Mouse (Mus musculus) heart, adult 9 months (tissue): Measurements from ENCODE around the gene Spns3.
A peak's percentile ranks its signal among the peaks of the same experiment; 100 is the strongest.

Experiments
- DNase-seq, 2 experiments: peaks; one replicate each; pipeline ENCODE4 v3.0.0; 2022; ENCODE audit warnings: low spot score in 2 of 2

Spns3 gene

DNA sequence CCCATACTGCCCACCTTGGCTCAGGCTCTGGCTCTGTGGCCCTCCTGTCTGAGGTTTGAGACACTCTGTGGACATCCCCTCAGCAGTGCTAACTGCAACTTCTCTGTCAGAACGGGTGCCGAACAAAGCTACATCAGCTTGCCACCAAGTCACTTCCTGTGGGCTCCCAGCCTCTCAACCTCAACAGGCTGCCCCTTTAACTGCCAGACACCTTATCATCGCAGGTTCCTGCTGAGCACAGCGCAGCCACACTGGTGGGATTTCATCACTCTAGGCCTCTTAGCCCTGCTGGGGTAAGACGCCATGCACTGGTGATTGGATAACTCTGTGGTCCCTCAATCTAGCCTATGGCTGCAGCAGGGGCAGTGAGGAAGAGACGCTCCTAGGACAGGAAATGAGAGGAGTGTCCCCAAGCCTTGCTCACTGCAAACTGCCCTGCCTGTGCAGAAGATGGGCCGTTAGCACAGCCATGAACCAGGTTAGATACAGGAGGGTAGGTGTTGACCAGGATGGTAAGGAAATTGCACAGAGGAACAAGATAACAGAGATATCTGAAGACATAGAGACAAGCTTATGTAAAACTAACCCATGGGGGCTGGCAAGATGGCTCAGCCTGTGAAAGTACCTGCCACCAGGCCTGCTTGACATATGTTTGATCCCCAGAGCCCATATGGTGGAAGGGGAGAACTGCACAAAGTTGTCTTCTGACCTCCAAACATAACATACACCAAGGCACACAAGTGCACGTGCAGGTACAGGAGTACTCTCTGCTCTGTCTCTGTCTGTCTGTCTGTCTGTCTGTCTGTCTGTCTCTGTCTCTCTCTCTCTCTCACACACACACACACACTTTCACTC is at the start of gene Spns3:
TSS of gene Spns3 (minus strand) at position 373 of the 855 bp plus-strand sequence.
- no peak for DNase-seq

DNA sequence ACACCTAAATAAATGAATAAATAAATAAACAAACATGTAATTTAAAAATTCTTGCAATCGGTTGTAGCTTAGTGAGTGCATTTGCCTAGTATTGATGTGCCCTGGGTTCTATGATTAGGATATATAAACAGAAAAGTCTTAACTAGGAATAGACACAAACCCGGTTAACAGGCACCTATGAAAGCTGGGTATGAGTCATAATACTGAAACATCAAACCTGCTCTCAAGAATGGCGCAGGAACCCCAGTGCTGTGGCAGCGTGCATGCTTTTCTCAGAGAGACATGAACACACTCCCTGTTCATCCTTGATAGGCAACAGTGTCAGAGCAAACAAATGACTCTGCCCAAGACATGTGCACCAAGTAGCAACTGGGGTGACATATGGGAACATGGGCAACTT is 47.5 kb upstream of the Spns3 start:
- DNase-seq, result no peak

DNA sequence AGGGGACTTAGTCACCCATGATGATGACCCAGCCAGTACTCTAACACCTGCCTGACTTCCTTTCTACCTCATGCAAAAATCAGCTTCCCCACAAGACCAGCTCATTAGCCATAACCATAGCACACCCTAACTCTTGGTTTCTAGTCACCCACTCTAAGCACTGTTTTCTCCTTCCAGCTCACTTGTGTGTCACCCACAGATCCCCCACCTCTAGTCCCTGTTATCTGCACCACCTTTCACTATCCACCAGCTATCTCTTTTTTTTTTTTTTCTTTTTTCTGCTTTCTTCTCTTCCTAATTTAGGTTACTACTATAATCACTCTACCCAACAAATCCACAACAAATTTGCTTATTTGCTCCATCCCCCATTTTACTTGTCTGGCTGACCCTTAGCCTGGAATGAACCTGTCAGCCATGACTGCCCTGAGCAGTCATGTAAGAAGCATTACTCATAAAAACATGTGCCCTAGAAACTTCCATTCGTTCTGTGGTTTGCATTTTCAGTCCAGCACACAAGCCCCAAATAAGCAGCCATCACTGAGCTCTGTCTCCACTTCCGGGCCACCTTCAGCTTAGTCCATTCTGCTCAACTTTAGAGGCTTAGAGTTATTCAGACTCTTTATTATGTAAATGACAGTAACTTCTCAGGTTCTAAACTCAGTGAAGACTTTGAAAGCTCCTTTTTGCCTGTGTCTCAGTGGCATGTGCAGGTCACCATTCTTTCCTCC is 44.9 kb upstream of the Spns3 start:
- no peak for DNase-seq

DNA sequence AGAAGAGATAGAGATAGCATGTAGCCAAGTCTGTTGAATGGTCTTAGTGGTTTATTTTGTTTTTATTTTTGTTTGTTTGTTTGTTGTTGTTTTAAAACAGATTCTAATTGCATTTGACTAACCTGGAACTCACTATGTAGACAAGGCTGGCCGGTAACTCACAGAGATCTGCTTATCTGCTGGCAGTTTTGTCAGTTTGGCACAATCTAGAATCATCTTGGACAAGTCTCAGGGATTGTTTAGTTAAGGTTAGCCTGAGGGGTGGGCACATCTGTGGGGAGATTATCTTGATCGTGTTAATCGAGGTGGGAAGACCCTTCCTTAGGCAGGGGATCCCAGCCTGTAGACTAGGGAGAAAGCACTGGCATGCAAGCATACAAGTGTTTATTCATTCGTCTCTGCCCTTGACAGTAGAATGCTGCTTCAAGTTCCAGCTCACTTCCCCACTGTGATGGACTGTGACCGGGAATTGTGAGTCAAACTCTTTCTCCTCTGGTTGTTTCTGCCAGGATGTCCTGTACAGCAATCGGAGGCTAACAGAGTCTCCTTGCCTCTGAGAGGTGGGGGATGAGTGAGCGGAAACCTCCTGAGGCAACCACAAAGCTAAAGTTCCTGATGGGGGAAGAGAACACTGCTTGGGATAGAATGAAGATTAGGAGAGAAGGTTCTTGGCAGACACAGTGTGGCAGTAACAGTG is 37.4 kb upstream of the Spns3 start:
- DNase-seq, result no peak

DNA sequence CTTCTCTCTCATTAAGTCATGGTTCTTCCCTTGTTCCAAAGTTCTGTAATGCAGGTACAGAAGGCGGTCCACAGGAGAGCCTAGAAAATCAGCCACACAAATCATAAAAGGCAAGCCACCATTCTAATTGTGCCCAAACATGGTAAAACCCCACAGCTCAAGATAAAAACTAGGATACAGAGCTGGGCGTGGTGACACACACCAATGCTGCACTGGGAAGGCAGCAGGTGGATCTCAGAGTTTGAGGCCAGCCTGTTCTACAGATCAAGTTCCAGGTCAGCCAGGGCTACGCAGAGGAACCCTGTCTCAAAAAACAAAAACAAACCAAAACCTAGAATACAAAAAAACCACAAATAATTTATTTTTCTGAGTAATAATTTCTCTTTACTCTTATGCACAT is 36.3 kb upstream of the Spns3 start:
- DNase-seq, result no peak

DNA sequence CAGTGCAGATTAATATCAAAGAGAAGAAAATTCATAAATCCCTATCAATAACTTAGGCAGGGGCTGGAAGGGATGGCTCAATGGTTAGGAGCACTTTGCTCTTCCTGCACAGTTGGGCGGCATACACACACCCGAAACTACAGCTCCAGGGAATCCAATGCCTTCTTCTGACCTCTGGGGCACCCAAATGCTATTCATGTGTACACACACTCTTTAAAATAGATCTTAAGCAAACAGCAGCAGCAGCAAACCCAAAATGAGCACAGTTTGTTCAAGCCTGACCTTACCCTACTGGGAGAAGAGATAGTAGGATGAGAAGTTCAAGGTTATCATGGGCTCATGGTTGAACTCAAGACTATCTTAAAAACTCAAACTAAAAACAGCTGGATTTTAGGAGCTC is 32.8 kb upstream of the Spns3 start:
- no peak for DNase-seq

DNA sequence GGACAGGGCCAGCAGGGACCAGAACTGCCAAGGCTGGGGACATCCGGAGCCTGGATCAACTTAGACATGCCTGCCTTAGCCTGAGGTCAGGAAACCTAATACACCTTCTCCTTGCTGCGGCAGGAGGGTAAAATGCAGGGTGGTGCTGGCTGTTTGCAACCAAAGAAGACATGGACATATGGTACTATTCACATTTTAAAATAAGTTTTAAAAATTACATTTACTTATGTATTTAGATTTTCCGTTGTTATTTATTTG is 32.1 kb upstream of the Spns3 start:
- DNase-seq, result no peak

DNA sequence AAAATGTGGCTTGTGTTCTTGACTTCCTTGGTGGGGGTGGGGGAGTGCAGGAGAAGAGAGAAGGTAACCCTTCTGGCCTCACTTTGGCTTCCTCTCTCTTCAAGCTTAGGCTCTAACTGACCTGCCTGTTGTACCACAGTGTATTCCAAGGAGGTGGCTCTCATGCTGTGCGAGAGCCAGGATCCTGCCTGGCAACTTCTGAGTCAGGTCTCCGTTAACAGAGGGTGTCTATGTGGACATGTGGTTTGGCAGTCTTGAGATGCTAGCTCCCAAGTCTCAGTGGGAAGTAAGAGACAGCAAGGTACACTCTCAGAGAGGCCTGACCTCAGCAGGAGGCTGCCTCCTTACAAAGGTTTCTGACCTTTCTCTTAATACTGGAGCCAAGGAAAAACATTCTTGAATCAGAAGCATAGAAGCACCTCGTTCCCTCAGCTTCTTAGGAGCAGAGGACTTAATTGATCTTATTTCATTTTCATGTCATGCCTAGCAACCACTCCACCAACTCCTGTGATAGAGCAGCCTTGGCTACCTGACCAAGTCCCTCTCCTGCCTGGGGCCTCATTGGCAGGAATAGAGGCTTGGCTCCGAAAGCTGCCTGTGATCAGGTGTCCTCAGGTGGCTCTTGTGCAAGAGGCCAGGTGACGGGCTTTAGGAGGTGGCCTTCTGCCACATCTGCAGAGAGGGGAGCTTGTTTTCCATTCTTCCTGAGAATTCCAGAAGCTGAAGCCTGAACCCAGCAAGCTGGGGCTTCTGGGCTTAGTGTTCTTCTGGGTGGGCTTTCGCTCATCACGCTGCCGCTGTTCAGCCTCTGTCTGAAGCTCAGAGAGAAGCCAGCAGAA is 31.5 kb upstream of the Spns3 start:
- no peak for DNase-seq

DNA sequence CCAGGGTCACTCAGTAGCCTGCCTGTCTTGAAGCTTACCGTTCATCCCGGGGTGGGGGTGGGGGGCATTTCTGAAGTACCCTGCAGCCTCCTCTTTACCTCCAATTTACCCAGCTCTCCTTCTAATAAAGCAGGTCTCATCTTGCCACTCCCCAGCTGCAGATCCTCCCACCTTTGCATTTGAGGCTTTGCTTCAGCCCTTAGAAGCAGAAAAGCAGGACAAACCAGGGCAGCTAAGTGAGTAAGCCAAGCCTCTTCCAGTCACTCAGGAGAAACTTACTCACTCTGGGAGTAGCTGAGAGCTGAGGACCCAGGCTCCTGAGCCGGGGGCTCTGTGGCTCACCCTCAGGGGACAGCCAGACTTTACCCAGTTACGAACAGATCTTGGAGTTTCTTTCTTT is 28.2 kb upstream of the Spns3 start:
- DNase-seq, result no peak

DNA sequence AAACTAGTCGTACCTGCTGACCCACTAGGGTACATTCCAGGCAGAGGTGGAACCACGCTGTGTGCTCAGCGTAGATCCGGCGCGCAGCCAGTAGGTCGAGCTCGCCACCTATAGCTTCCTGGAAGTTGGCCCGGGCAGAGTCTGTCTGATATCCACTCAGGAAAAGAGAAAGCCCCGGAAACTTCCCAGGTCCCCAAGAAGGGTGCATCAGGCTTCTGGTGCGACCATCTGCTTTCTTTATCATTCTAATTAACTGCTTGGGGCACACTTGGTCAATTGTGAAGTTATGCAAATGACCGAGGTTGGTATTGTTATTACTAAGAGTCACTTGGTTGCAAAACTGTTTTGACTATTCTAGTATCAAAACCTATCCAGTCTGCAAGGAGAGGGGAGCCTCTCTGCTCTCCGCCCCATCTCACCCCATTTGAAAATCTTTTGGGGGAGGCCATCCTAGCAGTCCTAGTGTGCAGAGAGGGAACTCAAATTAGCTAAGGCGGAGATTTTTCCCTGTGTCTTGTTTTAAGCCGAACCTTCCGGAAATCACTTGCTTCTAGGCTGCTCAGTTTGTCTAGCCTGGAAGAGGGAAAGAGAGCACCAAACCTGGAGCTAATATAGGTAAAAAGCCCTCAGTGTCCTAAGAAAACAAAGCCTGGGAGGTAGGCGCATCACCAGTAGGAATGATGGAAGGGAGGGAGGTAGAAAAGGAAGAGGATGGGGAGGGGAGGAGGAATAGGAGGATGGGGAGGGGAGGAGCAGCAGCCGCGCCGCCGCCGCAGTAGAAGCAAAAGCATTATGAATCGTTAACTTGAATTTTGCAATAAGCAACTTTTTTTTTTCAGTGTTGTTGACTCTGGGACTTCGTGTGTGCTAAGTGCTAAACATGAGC is 26.4 kb upstream of the Spns3 start:
- DNase-seq, result no peak

DNA sequence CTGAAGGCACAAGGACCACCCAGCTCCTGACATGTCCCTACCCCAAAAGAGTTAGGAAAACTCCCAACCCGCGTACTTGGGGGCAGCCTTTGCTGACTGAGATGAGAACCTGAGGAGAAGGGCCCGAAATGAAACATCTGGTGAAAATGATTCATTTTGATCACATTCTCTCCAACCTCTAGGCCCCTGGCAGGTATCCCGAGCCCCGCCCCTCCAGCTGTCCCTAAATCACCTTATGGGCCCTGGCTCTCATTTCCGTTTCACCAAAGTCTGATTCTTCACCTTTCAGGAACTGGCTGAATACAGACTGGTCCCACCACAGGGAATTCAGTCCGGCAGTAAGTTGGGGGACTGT is 25.8 kb upstream of the Spns3 start:
- no peak for DNase-seq

DNA sequence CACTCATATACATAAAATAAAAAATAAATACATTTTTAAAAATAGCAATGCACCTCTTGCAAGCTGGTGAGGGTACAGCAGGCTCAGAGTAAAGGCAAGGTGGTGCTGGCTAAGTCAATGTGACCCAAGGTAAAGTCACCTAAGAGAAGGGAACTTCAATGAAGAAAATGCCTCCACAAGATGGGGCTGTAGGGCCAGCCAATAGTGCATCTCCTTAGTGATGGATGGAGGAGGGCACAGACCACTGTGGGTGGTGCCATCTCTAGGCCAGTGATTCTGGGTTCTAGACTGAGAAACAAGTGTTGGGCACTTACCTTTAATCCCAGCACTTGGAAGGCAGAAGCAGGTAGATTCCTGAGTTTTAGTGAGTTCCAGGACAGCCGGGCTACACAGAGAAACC is 23.5 kb upstream of the Spns3 start:
- DNase-seq, result no peak

DNA sequence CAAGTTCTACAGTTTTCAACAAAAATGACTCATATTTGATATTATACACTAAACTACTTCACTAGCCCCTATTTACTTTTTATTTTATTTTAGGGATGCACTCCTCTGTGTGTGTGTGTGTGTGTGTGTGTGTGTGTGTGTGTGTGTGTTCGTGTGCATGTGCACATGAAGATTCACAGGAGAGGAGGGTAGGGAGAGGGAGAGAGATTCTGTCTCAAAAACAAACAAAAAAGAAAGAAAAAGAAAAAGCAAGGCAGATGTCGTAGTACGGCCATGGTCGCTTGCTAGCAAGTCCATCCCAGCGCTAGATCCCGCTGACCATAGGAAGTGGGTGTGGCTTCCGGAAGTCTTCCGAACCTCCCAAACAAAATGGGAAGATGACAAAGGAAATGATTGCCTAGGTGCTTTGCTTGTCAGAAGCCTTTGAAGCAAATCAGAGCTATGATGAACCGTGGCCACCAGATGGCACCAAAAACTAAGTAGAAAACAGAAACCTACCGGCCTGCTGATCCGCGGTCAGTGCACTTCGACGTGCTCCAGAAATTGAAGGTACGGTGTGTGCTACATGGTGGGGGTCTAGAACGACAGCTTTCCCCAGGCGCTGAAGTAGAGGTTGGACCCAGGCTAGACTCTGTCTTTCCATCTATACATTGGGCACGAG is 20.1 kb upstream of the Spns3 start:
- peak; percentile 73 to 79 for DNase-seq

DNA sequence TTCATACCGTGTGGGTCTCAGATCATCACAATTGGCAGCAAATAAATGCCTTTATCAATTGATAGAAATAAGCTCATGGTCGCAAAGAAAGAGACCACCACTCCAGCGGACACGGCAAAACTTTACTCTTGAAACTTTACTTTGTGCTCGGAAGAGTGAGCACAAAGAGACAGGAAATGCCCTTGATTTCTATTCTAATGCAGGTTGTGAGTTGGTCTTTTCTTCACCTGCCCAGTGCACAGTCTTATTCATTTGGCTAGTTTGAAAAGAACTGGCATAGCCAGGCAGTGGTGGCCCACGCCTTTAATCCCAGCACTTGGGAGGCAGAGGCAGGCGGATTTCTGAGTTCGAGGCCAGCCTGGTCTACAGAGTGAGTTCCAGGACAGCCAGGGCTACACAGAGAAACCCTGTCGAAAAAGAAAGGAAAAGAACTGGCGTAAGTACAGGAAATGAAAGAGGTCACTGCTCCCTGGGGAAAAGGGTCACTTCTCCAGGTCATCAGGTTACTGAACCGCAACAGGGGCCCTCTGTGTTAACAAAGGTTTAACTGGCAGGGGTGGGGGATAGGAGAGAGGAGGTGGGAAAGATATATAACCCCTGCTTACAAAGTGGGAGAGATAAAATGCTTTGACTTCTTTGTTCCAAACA is 19.5 kb upstream of the Spns3 start:
- DNase-seq, result no peak

DNA sequence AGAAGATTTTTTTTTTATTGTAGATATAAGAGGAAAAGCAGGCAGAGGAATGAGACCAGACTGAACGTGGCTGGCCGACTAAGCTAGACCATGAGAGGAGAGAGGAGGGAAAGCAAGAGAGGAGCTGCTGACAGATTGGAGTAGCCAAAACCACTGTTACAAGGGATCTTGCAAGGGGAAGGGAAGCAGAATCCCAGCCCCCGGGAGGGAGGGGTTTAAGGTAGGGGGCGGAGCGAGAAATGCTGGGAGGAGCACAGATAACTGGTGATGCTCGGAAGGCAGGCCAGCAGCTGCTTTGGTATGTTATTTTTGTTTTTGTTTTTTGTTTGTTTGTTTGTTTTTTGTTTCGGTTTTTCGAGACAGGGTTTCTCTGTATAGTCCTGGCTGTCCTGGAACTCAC is 18.7 kb upstream of the Spns3 start:
- no peak for DNase-seq

DNA sequence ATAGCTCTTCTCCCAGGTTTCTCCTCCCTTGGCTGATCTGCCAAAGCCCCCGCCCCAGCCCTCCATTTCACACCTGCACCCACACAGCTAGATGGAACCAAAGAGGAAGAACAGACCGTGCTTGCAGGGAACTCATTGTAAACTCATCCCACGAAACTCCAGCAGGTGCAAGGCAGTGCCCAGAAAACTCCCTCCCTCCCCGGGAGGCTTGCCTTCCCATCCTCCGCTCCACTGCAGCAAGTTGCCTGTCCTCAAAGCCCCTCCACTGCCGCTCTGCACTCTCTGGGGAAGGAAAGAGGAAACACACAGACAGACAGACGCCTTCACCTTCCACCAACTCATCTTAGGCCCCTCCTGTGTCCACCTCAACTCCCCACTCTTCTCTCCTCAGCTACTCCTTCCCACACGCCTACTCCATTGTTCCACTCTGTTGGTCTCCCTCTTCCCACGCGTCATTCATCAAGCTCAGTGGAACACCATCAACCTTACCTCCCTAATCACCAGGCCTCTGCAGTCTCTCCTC is 16.6 kb upstream of the Spns3 start:
- no peak for DNase-seq

DNA sequence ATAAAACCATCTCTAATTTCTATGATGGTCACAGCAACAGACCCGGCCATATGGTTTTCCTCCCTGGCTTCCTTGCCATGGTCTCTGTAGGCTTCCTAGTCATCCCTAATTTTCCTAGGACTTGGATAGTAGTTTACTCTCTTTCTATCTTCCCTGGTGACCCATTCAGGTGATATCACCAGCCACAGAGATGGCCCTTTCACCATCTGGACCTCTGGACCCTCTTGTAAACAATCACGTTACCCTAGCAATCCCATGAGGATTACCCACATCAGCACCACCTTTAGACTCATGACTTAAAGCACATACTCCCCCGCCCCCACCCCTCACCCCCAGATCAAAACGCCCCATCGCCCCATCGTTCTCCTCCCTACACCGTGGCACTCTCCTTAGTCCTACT is 16.0 kb upstream of the Spns3 start:
- DNase-seq, result no peak

DNA sequence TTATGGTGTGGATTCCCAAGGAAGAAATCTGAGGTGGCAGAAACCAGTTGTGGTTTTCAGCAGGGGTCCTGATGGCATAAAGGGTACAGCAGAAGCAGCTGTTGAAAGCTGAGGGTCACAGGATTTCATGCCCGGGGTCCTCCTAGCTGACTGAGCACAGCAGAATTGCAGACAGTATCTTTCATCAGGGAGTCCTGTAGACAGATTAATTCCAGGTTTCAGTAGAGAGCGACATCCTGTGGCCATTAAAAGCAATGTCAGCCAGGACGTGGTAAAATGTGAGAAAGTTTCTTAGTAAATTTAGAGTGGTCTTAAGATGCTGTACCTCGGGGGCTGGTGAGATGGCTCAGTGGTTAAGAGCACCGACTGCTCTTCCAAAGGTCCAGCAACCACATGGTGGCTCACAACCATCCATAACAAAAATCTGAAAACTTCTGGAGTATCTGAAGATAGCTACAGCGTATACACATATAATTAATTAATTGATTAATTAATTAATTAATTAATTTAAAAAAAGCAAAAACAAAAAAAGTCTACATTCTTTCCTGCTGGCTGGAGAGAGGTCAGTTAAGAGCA is 14.0 kb upstream of the Spns3 start:
- peak; percentile 29 to 43 for DNase-seq

DNA sequence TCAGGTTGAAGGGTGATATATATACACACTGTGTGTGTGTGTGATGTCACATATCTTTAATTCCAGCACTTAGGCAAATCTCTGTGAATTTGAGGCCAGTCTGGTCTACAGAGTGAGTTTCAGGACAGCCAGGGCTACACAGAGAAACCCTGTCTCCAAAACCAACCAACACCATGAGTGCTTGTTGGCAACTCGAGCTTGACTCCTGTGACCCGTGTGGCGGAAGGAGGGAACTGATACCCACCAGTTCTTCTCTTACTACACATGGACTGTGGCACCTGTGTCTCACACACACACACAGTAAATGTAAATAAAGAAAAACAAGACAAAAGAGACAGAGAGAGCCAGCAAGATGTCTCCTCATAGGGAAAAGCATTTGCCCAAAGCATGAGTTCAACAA is 10.4 kb upstream of the Spns3 start:
- no peak for DNase-seq

DNA sequence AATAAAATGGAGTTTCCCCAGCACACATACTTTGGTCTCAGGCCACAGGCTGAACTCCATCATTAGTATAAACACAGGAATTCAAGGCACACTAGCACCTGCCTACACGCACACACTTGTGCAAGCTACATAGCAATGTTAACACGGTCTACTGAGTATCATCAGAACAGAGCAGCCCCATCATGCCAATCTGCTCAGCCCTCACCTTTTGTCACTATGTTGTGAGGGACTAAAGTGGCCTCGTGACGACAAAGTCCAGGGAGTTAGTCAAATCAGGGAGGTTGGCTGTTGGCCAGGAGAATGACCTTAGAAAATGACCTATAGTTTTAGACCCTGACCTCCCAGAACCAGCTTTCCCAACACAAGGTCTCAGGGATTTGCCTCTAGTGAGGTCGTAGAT is 7.8 kb upstream of the Spns3 start:
- DNase-seq, result no peak
